Mouse (Mus musculus) adrenal gland (tissue): ENCODE measurements around the gene Fbxo21.

ENCODE experiments used
- intact Hi-C: fragments of 180-260 bp; cut with DNase I; formaldehyde crosslinking; loops from one replicate; pipeline ENCODE4 v1.15.1; 2025

The Fbxo21 gene

DNA sequence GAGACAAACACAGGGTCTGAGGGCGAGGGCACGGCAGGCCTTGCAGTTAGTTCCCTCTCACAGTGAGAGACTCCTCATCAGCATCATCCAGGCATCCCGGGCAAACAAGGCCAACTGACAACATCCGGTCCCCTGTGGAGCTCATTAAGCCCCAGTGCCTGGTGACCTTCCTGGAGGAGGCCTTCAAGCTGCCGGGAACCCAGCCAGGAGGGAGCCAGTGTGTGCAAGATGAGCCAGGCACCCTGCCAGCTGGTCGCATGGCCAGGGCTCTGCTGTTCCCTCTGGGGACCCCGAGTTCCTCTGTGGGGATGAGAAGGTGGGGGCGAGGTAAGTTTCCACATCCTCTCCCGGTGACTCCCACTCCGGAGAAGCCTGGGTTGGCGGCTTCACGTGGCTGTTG, 38.5 kb downstream of the Fbxo21 start:
- intact Hi-C loops: no loop called here

DNA sequence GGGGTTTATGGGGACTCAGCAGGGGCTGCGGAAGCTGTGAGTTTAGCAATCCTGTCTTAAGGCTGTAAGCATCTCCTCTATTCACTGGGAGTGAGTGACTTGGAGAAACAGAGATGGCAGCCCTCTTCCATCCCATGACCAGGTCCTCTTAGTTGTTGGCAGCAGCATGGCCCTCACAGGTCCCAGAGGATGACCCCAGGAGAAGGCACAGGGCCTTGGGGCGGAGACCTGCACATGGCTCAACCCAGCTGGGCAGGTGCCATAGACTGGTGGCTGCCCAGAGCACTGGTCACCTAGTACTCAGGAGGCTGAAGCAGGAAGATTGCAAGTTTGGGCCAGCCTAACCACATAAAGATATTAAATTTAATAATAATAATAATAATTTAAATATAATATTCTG, 39.1 kb downstream of the Fbxo21 start:
- intact Hi-C loops: no loop called here

DNA sequence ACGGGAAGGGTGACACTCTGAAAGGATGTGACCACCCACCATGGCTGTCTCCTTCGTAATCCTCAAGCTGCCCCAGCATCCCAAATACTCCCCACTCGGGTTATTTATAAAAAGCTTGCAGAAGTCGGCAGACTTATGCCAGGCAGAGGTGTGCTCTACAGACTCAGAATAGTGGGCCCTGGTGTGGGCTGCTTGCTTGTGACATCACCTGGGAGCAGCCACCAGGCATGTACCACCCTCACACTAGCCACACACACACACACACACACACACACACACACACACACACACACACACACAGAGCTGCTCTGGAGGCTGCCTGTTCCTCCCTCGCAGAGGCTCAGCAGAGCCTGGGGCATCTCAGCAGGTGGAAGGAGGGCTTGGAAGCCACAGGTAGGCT, 41.0 kb downstream of the Fbxo21 start:
- intact Hi-C loops: no loop called here

DNA sequence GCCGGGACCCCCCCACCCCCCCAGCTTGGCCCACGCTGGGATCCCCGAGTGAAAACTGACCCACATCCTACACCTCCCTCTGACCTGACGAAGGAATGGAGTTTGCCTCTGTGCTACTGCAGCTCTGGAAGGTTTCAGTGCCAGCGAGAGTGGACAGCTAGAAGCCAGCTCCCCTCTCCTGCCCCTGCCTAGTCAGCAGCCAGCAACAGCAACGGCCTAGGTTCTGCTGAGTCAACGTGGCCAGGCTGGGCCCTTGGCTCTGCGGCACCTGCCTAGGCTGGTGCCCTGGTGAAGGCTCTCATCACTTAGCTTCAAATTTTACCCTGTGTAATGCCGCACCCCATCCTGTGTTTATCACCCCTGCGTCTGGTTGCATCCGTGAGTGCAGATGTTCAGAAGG, 43.4 kb downstream of the Fbxo21 start:
- intact Hi-C loops: no loop called here

DNA sequence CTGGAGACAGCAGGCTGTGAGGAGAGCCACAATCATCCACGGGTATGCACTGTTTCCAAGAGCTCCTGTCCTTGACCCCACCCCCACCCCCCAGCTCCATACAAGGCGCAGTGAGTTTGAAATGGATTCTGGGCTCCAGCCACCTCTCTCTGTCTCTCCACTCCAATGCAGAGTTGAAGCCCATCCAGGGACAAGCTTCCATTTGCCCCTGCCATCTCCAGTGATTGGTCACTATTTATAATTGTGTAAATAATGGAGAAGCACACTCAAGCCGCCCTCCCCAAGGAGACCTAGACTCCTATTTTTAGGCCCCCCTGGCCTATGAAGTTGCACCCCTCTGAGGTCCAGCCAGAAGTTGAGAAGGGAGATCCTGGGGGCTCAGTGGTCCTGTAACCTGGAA, 46.5 kb downstream of the Fbxo21 start:
- intact Hi-C loops: no loop called here

DNA sequence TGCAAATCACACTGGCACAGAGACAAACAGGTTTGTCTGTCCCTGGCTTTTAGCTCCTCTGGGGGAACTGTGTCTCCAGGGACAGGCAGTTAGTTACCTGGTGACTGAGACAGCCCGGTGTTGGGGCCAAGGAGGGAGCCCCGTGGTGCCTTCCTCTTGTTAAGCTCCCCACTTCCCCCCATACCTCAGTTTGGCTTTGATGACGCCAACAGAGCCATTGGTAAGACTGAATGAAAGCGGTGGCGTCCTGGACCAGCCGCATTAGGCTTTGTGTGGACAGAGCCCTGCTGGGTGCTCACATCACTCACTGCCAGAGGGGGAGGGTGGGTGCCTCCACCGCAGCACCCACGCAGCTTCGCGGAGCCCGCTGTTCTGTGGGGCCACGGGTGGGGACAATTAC, 49.4 kb downstream of the Fbxo21 start:
- intact Hi-C loops: no loop called here

DNA sequence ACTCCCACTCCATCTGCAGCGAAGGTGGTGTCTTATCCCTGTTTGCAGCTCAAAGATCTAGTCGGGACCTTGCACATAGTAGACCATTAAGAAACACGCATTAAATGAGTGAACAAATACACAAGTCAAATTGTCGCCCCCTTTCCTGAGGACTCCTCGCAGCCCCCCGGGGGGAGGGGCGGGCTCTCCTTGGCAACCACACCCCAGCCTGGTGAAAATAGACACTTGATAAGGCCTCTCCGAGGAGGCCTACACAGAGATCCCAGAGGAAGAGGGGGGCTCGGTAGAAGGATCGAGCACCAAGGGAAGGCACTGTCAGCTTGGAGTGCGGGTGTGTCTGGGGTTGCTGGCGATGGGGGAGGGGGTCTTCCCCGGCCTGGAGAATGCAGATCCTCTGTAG, 49.8 kb downstream of the Fbxo21 start:
- intact Hi-C loops: no loop called here

DNA sequence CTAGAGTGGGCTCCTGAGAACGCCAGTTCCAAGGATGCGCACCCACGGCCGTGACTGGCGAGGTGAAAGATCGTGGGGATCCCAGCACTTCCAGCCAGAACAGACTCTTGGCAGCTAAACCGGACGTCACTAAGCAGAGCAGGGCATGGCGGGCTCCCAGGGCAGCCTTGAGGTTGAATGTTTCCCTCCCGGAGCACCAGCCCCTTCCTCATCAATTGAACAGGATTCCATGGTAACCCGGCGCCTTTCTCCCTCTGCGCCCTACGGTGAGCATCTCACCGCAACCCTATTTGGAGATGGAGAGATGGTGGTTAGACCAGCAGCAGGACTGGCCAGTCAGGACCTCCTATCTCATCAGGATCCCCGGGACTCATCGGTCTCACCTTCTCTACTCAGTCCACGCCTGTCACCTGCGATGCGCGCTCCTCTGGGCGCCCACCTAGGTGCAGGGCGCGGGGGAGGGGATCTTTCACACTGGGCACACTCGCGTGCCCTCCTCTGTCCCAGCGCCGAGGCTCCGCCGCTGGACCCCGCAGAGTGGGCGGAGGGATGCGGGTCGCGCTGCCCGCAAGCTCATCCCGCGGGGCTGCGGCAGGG, 50.7 kb downstream of the Fbxo21 start:
- intact Hi-C loops: no loop called here

DNA sequence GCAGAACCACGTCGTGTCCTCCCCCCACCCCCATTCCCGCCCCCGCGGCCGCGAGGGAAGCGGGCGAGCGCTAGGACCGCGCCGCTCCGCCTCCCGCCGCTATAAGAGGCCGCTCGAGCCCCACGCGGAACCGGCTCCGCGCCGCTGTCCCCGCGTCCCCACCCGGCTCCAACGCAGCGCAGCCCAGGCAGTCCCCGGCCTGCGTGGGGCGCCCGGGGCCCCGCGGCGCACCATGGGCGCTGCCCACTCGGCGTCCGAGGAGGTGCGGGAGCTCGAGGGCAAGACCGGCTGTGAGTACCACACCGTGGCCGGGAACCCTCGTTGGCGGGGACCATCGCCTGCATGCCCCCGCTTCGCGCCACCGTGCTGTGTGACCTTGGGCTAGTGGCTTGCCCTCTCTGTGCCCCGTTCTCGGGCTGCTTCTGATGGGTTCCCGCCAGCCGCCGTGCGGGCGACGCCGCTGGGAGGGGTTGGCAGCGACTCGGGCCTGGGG, 51.2 kb downstream of the Fbxo21 start, which contains the start of gene Tesc:
Gene Tesc (plus strand): TSS at position 46 of the 493 bp plus-strand sequence.
- intact Hi-C loops: no loop called here

DNA sequence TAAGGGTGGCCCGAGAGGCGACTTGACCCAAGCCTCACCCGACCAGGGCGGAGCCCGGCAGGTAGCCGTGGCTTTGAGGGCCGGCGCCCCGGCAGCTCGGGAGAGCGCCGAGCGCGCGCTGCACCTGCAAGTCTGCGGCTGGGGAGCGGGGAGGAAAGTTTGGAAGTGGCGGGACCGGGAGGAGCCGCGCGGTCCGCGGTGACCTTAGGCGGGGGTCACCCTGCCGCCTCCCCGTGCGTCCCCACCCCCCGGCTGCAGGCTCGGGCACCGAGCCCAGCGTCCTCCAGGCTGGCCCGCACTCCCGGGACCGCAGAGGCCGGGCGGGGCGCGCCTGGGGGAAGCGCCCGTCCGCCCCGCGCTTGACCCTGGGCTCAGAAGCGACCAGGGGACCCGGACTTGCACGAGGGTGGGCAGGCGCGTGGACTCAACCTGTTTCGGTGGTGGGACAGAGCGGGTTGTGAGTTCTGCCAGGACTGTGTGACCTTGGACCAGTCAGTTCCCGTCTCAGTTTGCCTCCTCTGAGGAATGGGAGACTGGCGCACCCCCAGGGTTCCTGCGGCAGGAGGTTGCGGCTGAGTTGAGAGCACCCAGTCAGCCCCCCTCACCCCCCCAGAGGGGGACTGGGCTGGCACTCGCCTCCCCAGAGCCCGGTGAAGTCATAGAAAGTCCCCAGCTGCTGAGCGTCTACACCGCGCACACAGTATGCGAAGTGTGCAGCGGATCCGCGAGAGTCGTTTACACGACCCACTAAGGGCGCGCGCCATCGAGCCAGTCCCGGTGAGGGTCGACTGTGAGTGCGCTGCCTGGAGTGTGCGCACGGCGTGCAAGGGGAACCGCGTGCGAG, 51.9 kb downstream of the Fbxo21 start:
- intact Hi-C loops: no loop called here

DNA sequence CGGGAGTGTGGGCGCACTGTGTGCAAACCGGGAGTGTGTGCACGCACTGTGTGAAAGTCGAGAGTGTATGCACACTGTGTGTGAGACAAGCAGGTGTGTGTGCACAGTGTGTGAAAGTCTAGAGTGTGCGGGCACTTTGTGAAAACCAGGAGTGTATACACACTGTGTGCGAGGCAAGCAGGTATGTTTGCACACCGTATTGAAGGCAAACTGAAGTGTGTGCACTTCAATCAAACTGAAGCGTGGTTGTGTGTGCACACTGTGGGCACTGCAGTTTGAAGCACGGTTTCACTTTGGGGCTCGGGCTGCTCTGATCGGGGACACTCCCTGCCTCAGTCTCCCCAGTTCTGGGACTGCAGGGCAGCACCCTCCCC, 52.5 kb downstream of the Fbxo21 start:
- intact Hi-C loops: no loop called here

DNA sequence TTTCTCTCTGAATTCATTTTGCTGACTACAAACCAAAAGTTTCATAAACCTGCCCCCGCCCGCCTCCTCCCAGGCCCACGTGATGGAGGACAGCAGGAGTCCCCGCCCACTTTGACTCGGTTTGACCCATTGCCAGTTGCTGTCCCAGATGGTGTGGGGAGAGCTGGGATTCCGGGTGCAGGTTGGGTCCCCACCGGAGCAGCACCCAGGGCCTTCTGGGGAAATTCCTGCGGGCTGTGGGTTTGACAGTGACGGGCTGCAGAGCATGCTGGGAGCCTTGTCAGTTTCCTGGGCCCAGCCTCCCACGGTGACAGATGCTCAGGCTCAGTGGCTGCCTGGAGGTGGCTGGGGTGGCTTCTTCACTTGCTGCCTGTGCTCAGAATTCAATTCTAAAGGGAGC, 52.9 kb downstream of the Fbxo21 start:
- intact Hi-C loops: no loop called here

DNA sequence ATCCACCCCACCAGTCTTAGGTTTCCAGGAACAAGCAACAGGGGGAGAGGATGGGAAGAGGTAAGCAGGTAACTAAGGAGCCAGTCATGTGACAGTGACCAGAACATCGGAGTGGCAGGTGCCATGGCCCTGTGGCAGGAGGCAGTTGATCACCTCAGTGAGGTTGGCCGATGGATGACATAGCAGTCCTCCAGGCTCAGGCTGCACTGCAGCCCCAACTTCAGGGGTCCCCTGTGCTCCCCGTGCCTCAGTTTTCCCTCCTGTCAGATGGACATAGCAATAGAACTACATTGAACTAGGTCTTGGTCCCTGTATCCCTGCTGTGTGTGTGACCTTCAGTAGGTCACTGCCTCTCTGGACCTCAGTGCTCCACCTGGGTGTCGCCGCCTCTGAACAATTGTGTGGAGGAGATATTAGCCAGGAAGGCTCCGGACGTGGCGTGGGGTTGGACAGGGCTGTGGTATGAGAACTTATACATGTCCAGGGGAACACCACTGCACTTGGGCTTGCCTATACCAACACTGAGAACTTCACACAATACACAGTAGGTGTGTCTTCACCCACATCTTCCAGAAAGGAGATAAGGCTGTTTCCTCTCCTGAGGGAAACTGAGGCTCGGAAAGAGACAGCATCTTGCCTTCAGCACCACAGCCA, 53.6 kb downstream of the Fbxo21 start:
- intact Hi-C loops: no loop called here

DNA sequence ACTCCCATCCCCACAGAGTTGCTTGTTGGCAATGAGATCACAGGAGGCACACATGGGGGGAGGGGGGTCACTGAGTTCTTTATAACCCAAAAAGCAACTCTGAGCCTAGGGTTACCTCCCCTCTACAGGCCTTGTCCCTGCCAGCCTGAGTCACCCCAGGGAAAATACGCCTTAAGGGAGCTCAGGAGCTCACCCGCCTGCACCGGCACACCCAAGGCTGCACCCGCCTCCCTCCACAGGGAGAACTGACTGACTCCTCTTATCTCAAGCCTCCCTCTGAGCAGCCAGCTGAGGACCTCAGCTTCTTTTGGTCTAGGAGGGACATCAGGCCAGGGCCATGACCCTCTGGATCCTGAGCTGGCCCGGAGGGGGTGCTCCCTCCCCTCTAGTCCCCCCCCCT, 54.5 kb downstream of the Fbxo21 start:
- intact Hi-C loops: no loop called here

DNA sequence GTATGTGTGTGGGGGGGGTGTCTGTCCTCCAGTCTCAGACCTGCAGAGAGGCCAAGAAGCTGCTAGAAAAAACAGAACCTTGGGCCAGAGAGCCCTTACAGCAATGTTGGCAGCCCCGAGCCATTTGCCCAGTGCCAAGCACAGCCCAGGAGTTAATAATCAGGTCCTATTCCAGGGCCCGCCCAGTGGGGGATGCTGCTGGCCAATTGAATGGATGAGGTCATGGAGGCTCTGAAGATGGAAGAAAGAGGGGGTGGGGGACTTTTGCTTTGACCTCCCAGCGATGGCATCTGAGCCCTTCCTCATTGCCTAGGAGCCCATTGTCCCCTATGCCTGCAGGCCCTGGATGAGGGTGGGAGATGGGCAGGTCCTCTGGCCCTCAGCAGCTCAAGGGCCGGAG, 55.0 kb downstream of the Fbxo21 start:
- intact Hi-C loops: no loop called here

DNA sequence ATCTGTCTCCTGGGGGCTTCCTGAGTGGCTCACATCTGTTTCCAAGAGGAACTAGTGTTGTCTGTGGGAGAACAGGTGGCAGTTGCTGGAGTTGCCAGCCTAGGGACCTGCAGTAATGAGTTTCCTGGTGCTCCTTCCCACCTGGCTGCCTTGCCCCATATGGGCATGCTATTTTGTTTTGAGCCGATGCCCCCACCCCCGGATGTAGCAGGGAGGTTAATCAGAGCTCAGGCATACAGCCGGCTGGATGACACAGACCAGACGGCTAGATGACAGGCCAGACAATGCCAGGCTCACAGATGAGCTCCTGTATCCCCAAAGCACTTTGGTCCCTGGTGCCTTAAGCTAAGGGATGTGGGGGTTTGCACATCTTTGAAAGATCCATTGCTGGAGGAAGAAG, 56.8 kb downstream of the Fbxo21 start:
- intact Hi-C loops: no loop called here

DNA sequence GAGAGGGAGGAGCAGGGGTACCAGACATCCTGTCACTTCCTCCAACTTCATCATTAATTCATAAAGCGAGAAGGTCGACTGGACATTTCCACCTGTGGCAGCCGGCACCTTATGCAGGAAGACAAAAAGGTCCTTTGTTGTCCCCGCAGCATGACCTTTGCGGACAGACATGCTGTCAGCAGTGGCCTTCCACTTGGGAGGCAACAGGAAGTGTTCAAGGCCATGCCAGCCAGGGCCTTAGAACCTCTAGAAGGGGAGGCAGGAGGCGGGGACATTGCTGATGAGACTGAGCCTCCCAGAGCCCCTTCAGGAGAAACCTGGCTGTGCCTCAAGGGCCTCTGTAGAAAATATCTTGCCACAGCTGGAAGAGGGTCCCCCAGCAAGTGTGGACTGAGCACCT, 57.2 kb downstream of the Fbxo21 start:
- intact Hi-C loops: no loop called here

DNA sequence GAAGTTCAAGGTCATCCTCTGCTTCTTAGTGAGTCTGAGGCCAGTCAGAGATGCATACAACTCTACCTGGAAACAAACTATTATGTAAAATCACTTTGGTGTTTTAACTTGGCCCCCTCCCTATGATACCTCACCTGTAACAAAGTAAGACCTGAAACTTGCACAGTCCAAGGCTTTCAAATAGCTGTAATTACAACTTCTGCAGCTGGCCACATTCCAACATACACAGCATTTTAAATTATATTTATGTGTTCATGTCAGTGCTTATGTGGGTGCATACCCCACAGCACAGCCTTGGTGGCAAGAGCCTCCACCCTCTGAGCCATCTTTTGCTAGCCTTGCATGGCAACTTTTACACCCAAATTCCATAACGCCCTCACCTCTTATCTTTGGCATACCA, 58.1 kb downstream of the Fbxo21 start:
- intact Hi-C loops: no loop called here

DNA sequence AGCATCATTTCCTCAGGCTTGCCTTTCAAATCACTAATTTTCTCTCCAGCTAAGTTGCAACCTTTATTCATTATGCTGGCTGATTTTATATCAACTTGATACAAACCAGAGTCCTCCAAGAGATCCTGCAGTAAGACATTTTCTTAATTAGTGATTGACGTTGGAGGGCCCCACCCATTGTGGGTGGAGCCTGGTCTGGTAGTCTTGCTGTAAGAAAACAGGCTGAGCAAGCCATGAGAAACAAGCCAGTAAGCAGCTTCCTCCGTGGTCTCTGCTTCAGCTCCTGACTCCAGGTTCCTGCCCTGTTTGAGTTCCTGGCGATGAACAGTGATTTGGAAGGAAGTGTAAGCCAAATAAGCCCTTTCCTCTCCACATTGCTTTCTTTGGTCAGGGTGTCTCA, 59.3 kb downstream of the Fbxo21 start:
- intact Hi-C loops: no loop called here

DNA sequence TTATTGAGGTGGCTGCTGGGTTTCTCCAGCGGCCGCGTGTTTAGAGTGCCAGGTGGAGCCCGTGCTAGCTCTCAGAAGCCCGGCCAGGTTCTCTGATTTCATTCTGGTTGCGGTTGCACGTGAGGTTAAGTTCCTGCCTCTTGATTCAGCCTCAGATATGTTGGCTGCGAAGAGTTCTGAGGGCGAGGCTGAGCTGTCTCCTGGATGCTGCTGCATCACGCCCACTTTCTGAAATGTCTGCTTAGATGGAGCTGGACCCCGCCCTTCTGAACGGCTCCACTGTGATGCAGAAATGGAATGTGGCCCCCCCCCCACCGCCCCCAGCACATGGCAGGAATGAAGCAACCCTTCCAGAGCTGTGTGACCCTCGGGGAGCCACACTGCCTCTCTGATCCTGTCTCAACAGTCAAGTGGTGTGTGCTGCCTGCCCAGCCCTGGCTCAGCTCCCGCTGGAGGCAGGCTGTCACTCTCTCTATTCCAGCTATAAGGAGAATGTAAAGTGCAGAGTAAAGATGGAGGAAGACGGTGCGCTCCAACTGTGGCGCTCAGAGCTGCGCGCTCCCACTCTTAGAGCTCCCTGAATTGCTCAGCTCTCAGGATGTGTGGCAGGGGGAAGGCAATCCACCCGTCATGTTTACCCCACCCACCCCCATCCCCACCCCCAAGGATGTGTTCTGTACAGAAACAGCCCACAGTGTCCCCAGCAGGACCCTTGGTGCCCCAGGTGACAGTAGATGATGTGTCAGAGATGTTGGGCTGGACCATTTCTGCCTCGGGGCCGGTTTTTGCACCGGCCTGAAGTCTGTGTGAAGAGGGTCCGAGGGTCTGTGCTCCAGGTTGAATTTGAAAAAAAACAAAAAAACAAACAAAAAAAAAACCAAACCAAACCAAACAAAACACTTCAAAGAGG, 60.6 kb downstream of the Fbxo21 start:
- intact Hi-C loops: no loop called here

DNA sequence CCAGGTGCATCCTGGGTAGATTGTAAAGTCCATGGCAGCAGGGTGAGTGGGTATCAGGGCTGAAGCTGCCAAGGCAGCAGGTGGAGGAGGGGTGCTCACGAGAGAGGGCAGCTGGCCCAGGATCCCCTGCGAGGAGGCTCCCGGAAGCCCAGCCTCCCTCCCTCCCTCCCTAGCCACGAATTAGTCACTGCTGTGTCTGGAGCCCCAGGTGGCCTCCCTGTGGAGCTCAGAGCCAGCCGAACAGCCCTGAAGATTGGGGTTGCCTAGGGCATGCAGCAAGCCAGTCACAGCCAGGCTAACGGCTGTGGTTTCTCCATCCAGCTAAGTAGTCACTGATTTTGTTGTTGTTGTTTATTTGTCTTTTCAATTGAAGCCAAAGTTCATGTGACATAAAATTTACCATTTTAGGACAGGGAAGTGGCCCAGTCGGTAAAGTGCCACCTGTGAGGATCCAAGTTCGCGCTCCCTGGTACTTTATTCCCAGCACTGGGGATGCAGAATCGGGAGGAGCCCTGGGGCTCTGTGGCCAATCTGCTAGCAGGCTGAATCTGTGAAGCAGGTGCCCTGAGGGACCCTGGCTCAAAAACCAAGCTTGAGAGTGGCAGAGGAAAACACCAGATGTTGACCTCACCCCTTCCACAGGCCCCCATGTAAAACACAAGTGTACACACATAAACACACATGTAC, 61.4 kb downstream of the Fbxo21 start:
- intact Hi-C loops: no loop called here
